Mouse (Mus musculus): Measurements from ENCODE around the gene A530016L24Rik.

DNA sequence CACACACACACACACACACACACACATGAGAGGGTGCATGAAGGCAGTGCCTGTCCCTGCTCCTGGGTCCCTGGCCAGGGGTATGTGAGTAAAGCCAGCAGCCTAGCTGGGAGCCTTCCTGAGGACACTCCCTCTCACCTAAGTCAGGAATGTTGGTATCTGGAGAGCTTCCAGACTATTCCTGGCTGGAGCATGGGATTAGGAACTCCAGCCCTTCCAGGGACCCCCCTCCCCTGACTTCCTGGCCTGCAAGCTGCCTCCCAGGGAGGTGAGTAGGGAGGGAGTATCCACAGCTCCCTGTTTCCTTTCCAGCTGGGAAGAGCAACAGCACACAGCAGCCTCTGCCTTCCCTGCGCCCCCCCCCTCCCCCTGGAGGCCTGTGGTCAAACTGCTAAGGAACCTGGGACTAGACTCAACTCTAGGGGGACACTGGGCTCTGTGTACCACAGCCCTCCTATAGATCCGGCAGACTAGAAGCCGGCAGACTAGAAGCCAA is 1.2 kb downstream of the A530016L24Rik start:
- TF ChIP-seq CTCF (conservative IDR thresholded peaks at IDR 0.05 in 1 of 2, IDR thresholded peaks at IDR 0.05 in 1 of 2; ENCODE audit: low read depth in 2 of 2, low read length in 2 of 2) (no peak), RAD21 (IDR thresholded peaks at IDR 0.05; ENCODE audit: low read depth, low read length) (no peak), POLR2A (IDR thresholded peaks at IDR 0.05; ENCODE audit: low read depth, low read length) (no peak), ZNF384 (IDR thresholded peaks at IDR 0.05; ENCODE audit: low read depth, low read length) (no peak), ELF1 (IDR thresholded peaks at IDR 0.05; ENCODE audit: low read depth, low read length) (no peak), KAT2A (IDR thresholded peaks at IDR 0.05; ENCODE audit: insufficient replicate concordance, low read length) (no peak), TBP (conservative IDR thresholded peaks at IDR 0.05; ENCODE audit: low read depth, low read length) (no peak), USF1 (IDR thresholded peaks at IDR 0.05; ENCODE audit: low read depth, low read length) (no peak), IRF4 (IDR thresholded peaks at IDR 0.05; ENCODE audit: low read depth, low read length) (no peak)

Measured in CH12.LX (cell line).